Mouse (Mus musculus) intestine, postnatal 0 days (tissue): Measurements from ENCODE around the gene Dppa3. TPM values are rescaled to one million over a fixed set of nuclear protein-coding genes. Genes with fewer than 3 reads are reported as not detected.
A peak's percentile ranks its signal among the peaks of the same experiment; 100 is the strongest.

ENCODE experiments used
- ATAC-seq: fragments of 200-750 bp; cut with Nextera tagmentation; 2 replicates; pipeline ENCODE4 v1.8.0; 2017; ENCODE audit warnings: mild to moderate bottlenecking, moderate TSS enrichment, moderate library complexity
- H3K27ac ChIP-seq: fragments of 300-500 bp; sonication (generic); 2 replicates; pipeline ENCODE4 v1.5.1; 2014; ENCODE audit warnings: mild to moderate bottlenecking, low read depth, low read length, moderate library complexity
- H3K27me3 ChIP-seq: fragments of 300-500 bp; sonication (generic); replicated peaks from 2 replicates; pipeline ENCODE4 v1.6.1; 2014; ENCODE audit warnings: low read length, mixed read lengths; ENCODE audit not compliant: control insufficient read depth, insufficient read depth
- H3K36me3 ChIP-seq: fragments of 300-500 bp; sonication (generic); 2 replicates; pipeline ENCODE4 v1.6.1; 2014; ENCODE audit warnings: mild to moderate bottlenecking, moderate library complexity; ENCODE audit not compliant: control insufficient read depth, insufficient read depth
- H3K4me1 ChIP-seq: fragments of 300-500 bp; sonication (generic); replicated peaks from 2 replicates; pipeline ENCODE4 v1.6.1; 2014; ENCODE audit warnings: antibody characterized with exemption, low read length, mixed read lengths; ENCODE audit not compliant: control insufficient read depth, insufficient read depth
- H3K4me2 ChIP-seq: fragments of 300-500 bp; sonication (generic); replicated peaks from 2 replicates; pipeline ENCODE4 v1.6.1; 2014; ENCODE audit warnings: low read depth, mild to moderate bottlenecking, moderate library complexity
- H3K4me3 ChIP-seq: fragments of 300-500 bp; sonication (generic); 2 replicates; pipeline ENCODE4 v1.5.1; 2014; ENCODE audit warnings: low read depth, low read length
- H3K9ac ChIP-seq: fragments of 300-500 bp; sonication (generic); 2 replicates; pipeline ENCODE4 v1.6.1; 2014; ENCODE audit warnings: mild to moderate bottlenecking, low read depth, low read length
- H3K9me3 ChIP-seq: fragments of 300-500 bp; sonication (generic); 2 replicates; pipeline ENCODE4 v1.6.1; 2016; ENCODE audit warnings: mixed run types; ENCODE audit not compliant: control insufficient read depth
- CTCF ChIP-seq: sonication (generic); IDR thresholded peaks from 2 replicates; pipeline ENCODE4 v1.5.1; 2016; ENCODE audit warnings: low read depth, mild to moderate bottlenecking, control low read depth, antibody characterized with exemption, moderate library complexity
- WGBS: fragments of 180-500 bp; shearing (Covaris S2); extraction: QIAGEN DNeasy Blood & Tissue Kit; methylation state at CpG from one replicate; pipeline ENCODE4 v1.1.7; 2014; 5-methylcytosine and 5-hydroxymethylcytosine counted together
- polyA plus RNA-seq: library from polyadenylated mRNA; unstranded; fragments of >200 nt; fragmentation: Nextera tagmentation; extraction: Ambion mirVana; gene quantifications from 2 replicates; pipeline ENCODE4 v1.2.1, GENCODE M21; 2015

The Dppa3 gene
- polyA plus RNA-seq, 1 experiment from 2014 or later, result not detected

- 59% methylated on average over 3 of the region's 3 CpGs for WGBS
- no peaks in the 10 kb centered on the region for H3K36me3 ChIP-seq
Measured at GRCm38 (mm10) chr6:122616022-122616421, 10.2 kb upstream of the Dppa3 start.

GRCm38 (mm10) chr6:122621066-122621465 is 5.1 kb upstream of the Dppa3 start:
- ATAC-seq, result no peak
- H3K4me1 ChIP-seq, result no peaks in the 10 kb centered on the region
- WGBS, result 87% methylated on average over 6 of the region's 6 CpGs
- no peak overlapping the region for H3K4me2 ChIP-seq
- H3K4me3 ChIP-seq, result no peak overlapping the region
- no peak overlapping the region for H3K9ac ChIP-seq
- H3K36me3 ChIP-seq, result no peaks in the 10 kb centered on the region
- H3K27me3 ChIP-seq, result no peaks in the 10 kb centered on the region
- no peak overlapping the region for H3K27ac ChIP-seq
- TF ChIP-seq CTCF, result no peak
- H3K9me3 ChIP-seq, result no peaks in the 10 kb centered on the region

More at GRCm38 (mm10) chr6:122616022-122616421, 10.2 kb upstream of the Dppa3 start:
- no peak overlapping the region for H3K27ac ChIP-seq
- H3K4me2 ChIP-seq, result no peak overlapping the region
- no peak for ATAC-seq
- H3K9me3 ChIP-seq, result no peaks in the 10 kb centered on the region
- H3K4me3 ChIP-seq, result no peak overlapping the region
- no peak for TF ChIP-seq CTCF
- no peak overlapping the region for H3K9ac ChIP-seq
- no peaks in the 10 kb centered on the region for H3K4me1 ChIP-seq
- H3K27me3 ChIP-seq, result no peaks in the 10 kb centered on the region

GRCm38 (mm10) chr6:122624480-122624879 is 1.7 kb upstream of the Dppa3 start:
- H3K9ac ChIP-seq, result no peak overlapping the region
- no peak overlapping the region for H3K4me2 ChIP-seq
- H3K27ac ChIP-seq, result no peak overlapping the region
- no peak overlapping the region for H3K4me3 ChIP-seq
- H3K27me3 ChIP-seq, result no peaks in the 10 kb centered on the region
- 65% methylated on average over 5 of the region's 5 CpGs for WGBS
- no peaks in the 10 kb centered on the region for H3K36me3 ChIP-seq
- H3K9me3 ChIP-seq, result no peaks in the 10 kb centered on the region
- no peak for TF ChIP-seq CTCF
- no peaks in the 10 kb centered on the region for H3K4me1 ChIP-seq
- ATAC-seq, result no peak

- no peak overlapping the region for H3K4me3 ChIP-seq
- H3K36me3 ChIP-seq, result no peaks in the 10 kb centered on the region
- no peak for TF ChIP-seq CTCF
Measured at GRCm38 (mm10) chr6:122625156-122625555, 1.1 kb upstream of the Dppa3 start.

GRCm38 (mm10) chr6:122627469-122628108 is 1.4 kb downstream of the Dppa3 start:
- no peak for TF ChIP-seq CTCF
- Histone ChIP-seq H3K27ac (no peak overlapping the region), H3K36me3 (no peaks in the 10 kb centered on the region), H3K27me3 (no peaks in the 10 kb centered on the region), H3K9me3 (no peaks in the 10 kb centered on the region), H3K4me3 (peak overlapping the region; percentile 31; the same call in 1 of the 2 replicates), H3K4me1 (no peaks in the 10 kb centered on the region), H3K9ac (no peak overlapping the region), H3K4me2 (peak overlapping the region; percentile 59)
- WGBS, result 28% methylated on average over 20 of the region's 20 CpGs
- ATAC-seq, result no peak

More at GRCm38 (mm10) chr6:122625156-122625555, 1.1 kb upstream of the Dppa3 start:
- H3K9me3 ChIP-seq, result no peaks in the 10 kb centered on the region
- peak; percentile 67 for ATAC-seq
- no peaks in the 10 kb centered on the region for H3K27me3 ChIP-seq
- no peak overlapping the region for H3K27ac ChIP-seq
- no peaks in the 10 kb centered on the region for H3K4me1 ChIP-seq
- H3K4me2 ChIP-seq, result no peak overlapping the region
- WGBS, result 51% methylated on average over 4 of the region's 4 CpGs
- H3K9ac ChIP-seq, result no peak overlapping the region

- ATAC-seq, result no peak
Measured at GRCm38 (mm10) chr6:122633411-122633810, 7.2 kb downstream of the Dppa3 start.

GRCm38 (mm10) chr6:122635315-122635714 is 9.1 kb downstream of the Dppa3 start:
- H3K4me2 ChIP-seq, result no peak overlapping the region
- no peaks in the 10 kb centered on the region for H3K9me3 ChIP-seq

More at GRCm38 (mm10) chr6:122633411-122633810, 7.2 kb downstream of the Dppa3 start:
- H3K4me3 ChIP-seq, result no peak overlapping the region
- no peak overlapping the region for H3K27ac ChIP-seq
- no peaks in the 10 kb centered on the region for H3K36me3 ChIP-seq
- WGBS, result 46% methylated on average over 9 of the region's 9 CpGs
- no peak overlapping the region for H3K9ac ChIP-seq
- no peaks in the 10 kb centered on the region for H3K4me1 ChIP-seq
- no peaks in the 10 kb centered on the region for H3K27me3 ChIP-seq
- H3K4me2 ChIP-seq, result no peak overlapping the region
- H3K9me3 ChIP-seq, result no peaks in the 10 kb centered on the region
- TF ChIP-seq CTCF, result peak; percentile 67

More at GRCm38 (mm10) chr6:122635315-122635714, 9.1 kb downstream of the Dppa3 start:
- Histone ChIP-seq H3K36me3 (no peaks in the 10 kb centered on the region), H3K9ac (no peak overlapping the region), H3K27ac (no peak overlapping the region), H3K27me3 (no peaks in the 10 kb centered on the region), H3K4me1 (no peaks in the 10 kb centered on the region), H3K4me3 (no peak overlapping the region)
- 79% methylated on average over 7 of the region's 7 CpGs for WGBS
- no peak for ATAC-seq
- TF ChIP-seq CTCF, result no peak
